Mouse (Mus musculus) G1E (cell line): ENCODE results near the gene Akap6.

ENCODE experiments used
- CTCF ChIP-seq: IDR thresholded peaks from 2 replicates; pipeline ENCODE4 v1.5.1; 2012; ENCODE audit warnings: low read depth, low read length, inconsistent platforms, mixed read lengths
- GATA1 ChIP-seq: IDR thresholded peaks from 2 replicates; pipeline ENCODE4 v1.6.1; 2012; ENCODE audit warnings: borderline replicate concordance, low read length, inconsistent platforms, mixed read lengths
- TAL1 ChIP-seq: conservative IDR thresholded peaks from 2 replicates; pipeline ENCODE4 v1.6.1; 2012; ENCODE audit warnings: low read depth, low read length, inconsistent platforms, mixed read lengths

DNA sequence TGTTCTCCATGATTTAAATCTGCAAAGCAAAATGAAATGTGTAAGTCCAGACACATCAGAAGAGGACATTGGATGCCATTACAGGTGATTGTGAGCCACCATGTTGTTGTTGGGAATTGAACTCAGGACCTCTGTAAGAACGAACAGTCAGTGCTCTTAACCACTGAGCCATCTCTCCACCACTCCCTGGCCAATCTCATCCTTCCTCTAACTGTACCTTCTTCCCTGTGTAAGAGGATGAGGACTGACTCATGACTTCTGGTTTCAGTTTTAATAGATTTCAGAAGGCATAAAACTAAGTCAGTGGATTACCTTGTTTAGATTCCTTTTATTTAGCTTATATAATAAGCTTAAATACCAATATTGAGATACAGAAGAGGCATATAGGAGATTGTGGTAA lies 38.0 kb downstream of the Akap6 start:
- TF ChIP-seq CTCF = no peak
- no peak for TF ChIP-seq GATA1
- TF ChIP-seq TAL1 = no peak
